Mouse (Mus musculus): ENCODE measurements around the gene Thra. TPM values are rescaled to one million over a fixed set of nuclear protein-coding genes. Genes with fewer than 3 reads are reported as not detected.
A peak's percentile ranks its signal among the peaks of the same experiment; 100 is the strongest.

Thra gene
- total and polyA plus RNA-seq, 2 experiments: 5.5 to 14.9 TPM

DNA sequence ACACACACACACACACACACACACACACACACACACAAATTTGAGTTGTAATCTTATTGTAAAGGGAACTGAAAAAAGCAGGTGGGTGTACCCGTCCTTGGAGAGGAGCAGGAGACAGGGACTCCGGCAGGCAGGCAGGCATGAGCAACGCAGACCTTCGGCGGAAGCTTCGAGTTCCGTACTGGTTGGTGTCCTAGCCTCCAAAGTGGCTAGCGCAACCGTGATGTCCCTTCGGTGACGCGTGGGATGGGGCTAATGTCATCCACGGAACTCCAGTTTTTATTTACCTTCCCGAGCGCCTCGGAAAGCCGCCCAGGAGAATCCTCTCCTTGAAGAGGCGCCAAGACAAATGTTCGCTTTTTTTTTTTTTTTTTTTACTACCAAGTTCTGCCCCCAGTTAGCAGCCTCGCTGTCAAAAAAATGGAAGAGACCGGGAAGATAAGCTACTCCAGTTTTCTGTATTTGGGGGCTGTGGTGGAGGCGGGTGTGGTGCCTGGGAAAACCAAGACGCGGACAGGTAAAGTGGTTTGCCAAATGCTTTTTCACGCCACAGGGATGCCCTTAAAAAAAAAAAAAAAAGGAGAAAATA is 48.9 kb downstream of the Thra start:
- Histone ChIP-seq H3K79me2 (ENCODE audit: control insufficient read depth, insufficient read depth, low read length) (no peaks in the 10 kb centered on the region), H3K4me1 (ENCODE audit: control insufficient read depth, insufficient read depth, low read length) (peaks cover 23% of the 10 kb centered on the region), H3K36me3 (ENCODE audit: control insufficient read depth, insufficient read depth, low read length) (no peaks in the 10 kb centered on the region), H3K9ac (ENCODE audit: low read depth, low read length) (peak overlapping the region; percentile 74), H3K4me3 (ENCODE audit: insufficient read depth, low read depth, low read length) (peak overlapping the region; percentile 62), H3K27ac (replicated peaks; ENCODE audit: insufficient read depth, low read depth, low read length) (peak overlapping the region; percentile 88), H3K27me3 (ENCODE audit: control insufficient read depth, insufficient read depth, low read length) (no peaks in the 10 kb centered on the region)
- WGBS: 1% methylated on average over 25 of the region's 25 CpGs
- peak; percentile 77 for DNase-seq (ENCODE audit: extremely low read depth, low read depth, low spot score)
- TF ChIP-seq POLR2A (IDR thresholded peaks at IDR 0.05; ENCODE audit: extremely low read depth, insufficient read depth, low read length): no peak
- no peak for TF ChIP-seq CTCF (IDR thresholded peaks at IDR 0.05; ENCODE audit: low read depth, low read length)

- whole genome bisulfite sequencing: 29% methylated on average over 5 of the region's 5 CpGs
- H3K9ac ChIP-seq (ENCODE audit: low read depth, low read length): peak overlapping the region; percentile 53
- H3K79me2 ChIP-seq (ENCODE audit: control insufficient read depth, insufficient read depth, low read length): no peaks in the 10 kb centered on the region
- TF ChIP-seq POLR2A (IDR thresholded peaks at IDR 0.05; ENCODE audit: extremely low read depth, insufficient read depth, low read length) (no peak), CTCF (IDR thresholded peaks at IDR 0.05; ENCODE audit: low read depth, low read length) (no peak)
- H3K36me3 ChIP-seq (ENCODE audit: control insufficient read depth, insufficient read depth, low read length): no peaks in the 10 kb centered on the region
- H3K4me1 ChIP-seq (ENCODE audit: control insufficient read depth, insufficient read depth, low read length): peaks cover 22% of the 10 kb centered on the region
- peak overlapping the region; percentile 88 for H3K27ac ChIP-seq (replicated peaks; ENCODE audit: insufficient read depth, low read depth, low read length)
- DNase-seq (ENCODE audit: extremely low read depth, low read depth, low spot score): peak; percentile 33
- H3K4me3 ChIP-seq (ENCODE audit: insufficient read depth, low read depth, low read length): no peak overlapping the region; the same call in 1 of the 2 replicates
- H3K27me3 ChIP-seq (ENCODE audit: control insufficient read depth, insufficient read depth, low read length): no peaks in the 10 kb centered on the region
Observed at GRCm38 (mm10) chr11:98789824-98790223, 49.4 kb downstream of the Thra start.

DNA sequence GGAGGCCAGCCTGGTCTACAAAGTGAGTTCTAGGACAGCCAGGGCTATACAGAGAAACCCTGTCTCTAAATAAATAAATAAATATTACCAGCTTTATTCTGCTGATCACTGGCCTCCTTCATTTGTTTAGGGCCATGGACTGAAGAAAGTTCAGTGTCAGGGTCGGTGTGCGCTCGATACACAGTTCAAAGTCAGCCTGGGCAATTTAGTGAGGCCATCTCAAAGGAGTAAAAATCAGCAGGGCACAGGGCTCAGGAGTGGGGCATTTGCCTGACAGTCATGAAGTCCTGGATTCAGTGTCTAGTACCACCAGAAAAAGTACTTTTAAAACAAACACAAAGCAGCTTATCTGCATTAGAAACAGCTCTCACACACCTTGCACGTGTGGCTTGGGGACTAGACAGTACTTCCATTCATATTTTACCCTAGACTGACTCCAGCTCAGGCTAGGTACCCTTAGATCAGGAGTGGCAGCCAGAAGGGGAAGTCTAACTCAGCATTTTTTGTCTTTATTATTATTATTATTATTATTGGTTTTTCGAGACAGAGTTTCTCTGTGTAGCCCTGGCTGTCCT is 50.3 kb downstream of the Thra start:
- Histone ChIP-seq H3K4me1 (ENCODE audit: control insufficient read depth, insufficient read depth, low read length) (peaks cover 15% of the 10 kb centered on the region), H3K4me3 (ENCODE audit: insufficient read depth, low read depth, low read length) (no peak overlapping the region), H3K27me3 (ENCODE audit: control insufficient read depth, insufficient read depth, low read length) (no peaks in the 10 kb centered on the region), H3K36me3 (ENCODE audit: control insufficient read depth, insufficient read depth, low read length) (no peaks in the 10 kb centered on the region), H3K9ac (ENCODE audit: low read depth, low read length) (0 out of 2 replicates have a peak overlapping the region, but pooled peaks have one; percentile 17), H3K27ac (replicated peaks; ENCODE audit: insufficient read depth, low read depth, low read length) (peak overlapping the region; percentile 66), H3K79me2 (ENCODE audit: control insufficient read depth, insufficient read depth, low read length) (peaks cover 4% of the 10 kb centered on the region)
- 31% methylated on average over 5 of the region's 5 CpGs for whole genome bisulfite sequencing
- peak; percentile 80 for DNase-seq (ENCODE audit: extremely low read depth, low read depth, low spot score)
- TF ChIP-seq POLR2A (IDR thresholded peaks at IDR 0.05; ENCODE audit: extremely low read depth, insufficient read depth, low read length): no peak
- no peak for TF ChIP-seq CTCF (IDR thresholded peaks at IDR 0.05; ENCODE audit: low read depth, low read length)

DNA sequence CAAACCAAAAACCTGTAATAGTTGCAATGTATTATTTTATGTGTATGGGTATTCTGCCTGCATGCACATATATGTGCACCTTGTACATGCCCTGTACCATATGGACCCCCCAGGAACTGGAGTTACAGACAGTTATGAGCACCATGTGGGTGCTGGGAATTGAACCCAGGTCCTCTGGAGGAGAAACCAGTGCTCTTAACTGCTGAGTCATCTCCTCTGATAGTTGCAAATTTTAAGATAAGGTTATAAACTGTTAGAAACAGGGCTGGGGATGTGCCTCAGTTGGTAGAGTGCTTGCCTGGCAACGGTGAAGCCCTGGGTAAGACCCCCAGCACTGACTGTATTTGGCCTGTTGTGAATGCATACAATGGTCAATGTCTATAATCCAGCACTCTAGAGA is 51.0 kb downstream of the Thra start:
- H3K27me3 ChIP-seq (ENCODE audit: control insufficient read depth, insufficient read depth, low read length): no peaks in the 10 kb centered on the region
- no peak for DNase-seq (ENCODE audit: extremely low read depth, low read depth, low spot score)
- no peaks in the 10 kb centered on the region for H3K36me3 ChIP-seq (ENCODE audit: control insufficient read depth, insufficient read depth, low read length)
- H3K27ac ChIP-seq (replicated peaks; ENCODE audit: insufficient read depth, low read depth, low read length): no peak overlapping the region
- H3K9ac ChIP-seq (ENCODE audit: low read depth, low read length): no peak overlapping the region
- TF ChIP-seq POLR2A (IDR thresholded peaks at IDR 0.05; ENCODE audit: extremely low read depth, insufficient read depth, low read length) (no peak), CTCF (IDR thresholded peaks at IDR 0.05; ENCODE audit: low read depth, low read length) (no peak)
- H3K79me2 ChIP-seq (ENCODE audit: control insufficient read depth, insufficient read depth, low read length): peaks cover 11% of the 10 kb centered on the region
- H3K4me1 ChIP-seq (ENCODE audit: control insufficient read depth, insufficient read depth, low read length): peaks cover 15% of the 10 kb centered on the region
- 79% methylated on average over 1 of the region's 1 CpGs for whole genome bisulfite sequencing
- no peak overlapping the region for H3K4me3 ChIP-seq (ENCODE audit: insufficient read depth, low read depth, low read length)

GRCm38 (mm10) chr11:98792081-98792480 is 51.6 kb downstream of the Thra start:
- Histone ChIP-seq H3K79me2 (ENCODE audit: control insufficient read depth, insufficient read depth, low read length) (peaks cover 15% of the 10 kb centered on the region), H3K4me1 (ENCODE audit: control insufficient read depth, insufficient read depth, low read length) (peaks cover 14% of the 10 kb centered on the region), H3K36me3 (ENCODE audit: control insufficient read depth, insufficient read depth, low read length) (no peaks in the 10 kb centered on the region), H3K4me3 (ENCODE audit: insufficient read depth, low read depth, low read length) (no peak overlapping the region), H3K27ac (replicated peaks; ENCODE audit: insufficient read depth, low read depth, low read length) (no peak overlapping the region), H3K9ac (ENCODE audit: low read depth, low read length) (no peak overlapping the region), H3K27me3 (ENCODE audit: control insufficient read depth, insufficient read depth, low read length) (no peaks in the 10 kb centered on the region)
- no peak for DNase-seq (ENCODE audit: extremely low read depth, low read depth, low spot score)
- no peak for TF ChIP-seq CTCF (IDR thresholded peaks at IDR 0.05; ENCODE audit: low read depth, low read length)
- no peak for TF ChIP-seq POLR2A (IDR thresholded peaks at IDR 0.05; ENCODE audit: extremely low read depth, insufficient read depth, low read length)
- 44% methylated on average over 4 of the region's 4 CpGs for WGBS

- under 1% methylated on average over 29 of the region's 30 CpGs for WGBS
- Histone ChIP-seq H3K79me2 (ENCODE audit: control insufficient read depth, insufficient read depth, low read length) (peaks cover 26% of the 10 kb centered on the region), H3K27ac (replicated peaks; ENCODE audit: insufficient read depth, low read depth, low read length) (peak overlapping the region; percentile 94), H3K9ac (ENCODE audit: low read depth, low read length) (peak overlapping the region; percentile 95), H3K4me3 (ENCODE audit: insufficient read depth, low read depth, low read length) (peak overlapping the region; percentile 92), H3K4me1 (ENCODE audit: control insufficient read depth, insufficient read depth, low read length) (peaks cover 19% of the 10 kb centered on the region), H3K27me3 (ENCODE audit: control insufficient read depth, insufficient read depth, low read length) (no peaks in the 10 kb centered on the region), H3K36me3 (ENCODE audit: control insufficient read depth, insufficient read depth, low read length) (peaks cover 5% of the 10 kb centered on the region)
- DNase-seq (ENCODE audit: extremely low read depth, low read depth, low spot score): peak; percentile 67
- TF ChIP-seq CTCF (IDR thresholded peaks at IDR 0.05; ENCODE audit: low read depth, low read length) (no peak; the same call in 1 of the 2 replicates), POLR2A (IDR thresholded peaks at IDR 0.05; ENCODE audit: extremely low read depth, insufficient read depth, low read length) (0 out of 2 replicates have a peak, but pooled peaks have one; percentile 68)
Observed at GRCm38 (mm10) chr11:98794469-98795014, 54.1 kb downstream of the Thra start.
